Mouse (Mus musculus): ENCODE data around the gene Gsta3. TPM values are rescaled to one million over a fixed set of nuclear protein-coding genes. Genes with fewer than 3 reads are reported as not detected.
"Not testable (repeated sequence)": the region's sequence is repeated elsewhere in the genome, so short reads cannot be mapped to it uniquely, and the experiment has no call there.

Gsta3 gene
- polyA plus RNA-seq, 2 experiments: 1.6 to 1.8 TPM

- no peaks in the 10 kb centered on the region for H3K36me3 ChIP-seq (ENCODE audit: control insufficient read depth, insufficient read depth, low read length)
- TF ChIP-seq POLR2A (IDR thresholded peaks at IDR 0.05; ENCODE audit: borderline replicate concordance, extremely low read depth, insufficient read depth, insufficient read length): no peak
- no peaks in the 10 kb centered on the region for H3K9me3 ChIP-seq (ENCODE audit: control insufficient read depth, low read length)
- DNase-seq (ENCODE audit: low spot score): no peak
- ATAC-seq (ENCODE audit: low FRiP score, low read depth): no peak
- no peak overlapping the region for H3K27ac ChIP-seq (replicated peaks; ENCODE audit: low read depth, low read length)
- WGBS: 93% methylated on average over 6 of the region's 6 CpGs
- no peaks in the 10 kb centered on the region for H3K27me3 ChIP-seq (ENCODE audit: control insufficient read depth, insufficient read depth, low read length)
- no peaks in the 10 kb centered on the region for H3K4me1 ChIP-seq (ENCODE audit: control insufficient read depth, insufficient read depth, low read length)
- no peak overlapping the region for H3K4me3 ChIP-seq (replicated peaks; ENCODE audit: low read length)
- H3K9ac ChIP-seq (ENCODE audit: low read depth, low read length, severe bottlenecking): no peak overlapping the region
- H3K4me2 ChIP-seq (replicated peaks; ENCODE audit: low read depth, low read length, severe bottlenecking): no peak overlapping the region
These were observed 32.7 kb downstream of the Gsta3 start for GRCm38 (mm10) chr1:21273091-21273490.

DNA sequence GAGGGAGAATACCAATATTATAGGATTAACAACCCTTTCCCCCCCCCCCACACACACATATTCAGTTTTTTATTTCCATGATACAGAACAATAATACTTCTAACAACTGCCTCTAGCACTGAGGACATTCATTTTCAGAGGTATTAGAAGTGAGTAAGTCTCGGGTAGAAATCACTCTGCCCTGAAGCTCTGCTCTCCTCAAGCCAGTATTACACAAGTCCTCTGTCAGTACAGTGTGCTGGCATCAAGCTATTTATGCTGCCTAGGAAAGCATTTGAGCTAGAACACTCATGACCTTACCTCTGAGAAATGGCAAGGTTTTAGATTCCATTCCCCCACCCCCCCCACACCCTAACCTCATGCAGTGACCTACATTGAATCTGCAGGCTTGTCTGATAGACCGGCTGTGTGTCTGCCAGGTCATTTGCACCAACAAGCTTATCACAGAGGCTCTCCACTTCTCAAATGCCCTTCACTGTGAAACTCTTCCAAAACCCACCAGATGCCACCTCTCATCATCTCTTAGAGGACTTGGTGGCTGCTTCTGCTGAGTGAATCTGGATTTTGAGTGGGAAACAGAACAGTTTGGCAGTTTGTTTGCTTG is 34.1 kb downstream of the Gsta3 start:
- DNase-seq (ENCODE audit: low spot score): no peak
- Histone ChIP-seq H3K4me1 (ENCODE audit: control insufficient read depth, insufficient read depth, low read length) (no peaks in the 10 kb centered on the region), H3K4me3 (replicated peaks; ENCODE audit: low read length) (no peak overlapping the region), H3K9ac (ENCODE audit: low read depth, low read length, severe bottlenecking) (no peak overlapping the region), H3K27ac (replicated peaks; ENCODE audit: low read depth, low read length) (no peak overlapping the region), H3K36me3 (ENCODE audit: control insufficient read depth, insufficient read depth, low read length) (no peaks in the 10 kb centered on the region), H3K4me2 (replicated peaks; ENCODE audit: low read depth, low read length, severe bottlenecking) (no peak overlapping the region), H3K27me3 (ENCODE audit: control insufficient read depth, insufficient read depth, low read length) (no peaks in the 10 kb centered on the region), H3K9me3 (ENCODE audit: control insufficient read depth, low read length) (no peaks in the 10 kb centered on the region)
- TF ChIP-seq POLR2A (IDR thresholded peaks at IDR 0.05; ENCODE audit: borderline replicate concordance, extremely low read depth, insufficient read depth, insufficient read length): no peak
- no peak for ATAC-seq (ENCODE audit: low FRiP score, low read depth)
- WGBS: 68% methylated on average over 2 of the region's 2 CpGs

DNA sequence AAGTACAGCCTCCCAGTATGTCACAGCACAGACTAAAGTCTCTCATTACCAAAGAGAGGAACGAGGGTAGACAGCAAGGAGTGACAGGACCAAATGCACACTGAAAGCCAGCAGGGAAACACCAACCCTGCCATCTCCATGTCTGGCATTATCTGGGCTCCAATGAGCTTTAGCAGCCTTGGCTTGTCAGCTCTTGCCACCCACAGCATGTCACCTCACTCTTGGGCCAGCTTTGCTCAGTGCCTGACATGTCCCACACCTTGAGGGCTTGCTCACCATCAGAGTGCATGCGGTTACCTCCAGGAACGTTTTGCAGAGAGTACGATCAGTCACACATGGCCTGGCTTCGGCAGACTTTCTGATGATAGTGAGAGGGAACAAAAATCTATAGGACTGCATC is 35.0 kb downstream of the Gsta3 start:
- H3K27me3 ChIP-seq (ENCODE audit: control insufficient read depth, insufficient read depth, low read length); H3K9me3 ChIP-seq (ENCODE audit: control insufficient read depth, low read length); ATAC-seq (ENCODE audit: low FRiP score, low read depth); H3K27ac ChIP-seq (replicated peaks; ENCODE audit: low read depth, low read length); H3K4me3 ChIP-seq (replicated peaks; ENCODE audit: low read length); H3K36me3 ChIP-seq (ENCODE audit: control insufficient read depth, insufficient read depth, low read length); H3K4me1 ChIP-seq (ENCODE audit: control insufficient read depth, insufficient read depth, low read length); DNase-seq (ENCODE audit: low spot score); H3K4me2 ChIP-seq (replicated peaks; ENCODE audit: low read depth, low read length, severe bottlenecking); H3K9ac ChIP-seq (ENCODE audit: low read depth, low read length, severe bottlenecking): not testable (repeated sequence)
- WGBS: 79% methylated on average over 5 of the region's 5 CpGs

DNA sequence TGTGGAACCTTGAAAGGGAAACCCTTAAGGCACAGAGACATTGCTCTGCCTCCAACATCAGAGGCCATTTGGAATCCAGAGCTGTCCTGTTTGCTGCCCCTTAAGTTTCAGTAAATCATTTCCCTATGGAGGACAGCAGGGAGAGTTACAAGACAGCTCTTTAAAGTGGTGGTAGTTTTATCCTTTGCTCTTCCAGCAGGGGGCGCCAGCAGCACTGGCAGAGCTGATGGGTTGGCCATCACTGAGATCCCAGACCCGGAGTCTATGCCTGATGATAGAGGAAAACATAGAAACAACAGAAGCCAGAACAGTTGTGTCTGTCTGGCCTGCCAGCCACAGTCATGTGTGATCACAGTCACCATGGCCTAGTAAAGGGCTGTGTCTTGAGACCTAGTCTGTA is 35.8 kb downstream of the Gsta3 start:
- not testable (repeated sequence) for H3K4me2 ChIP-seq (replicated peaks; ENCODE audit: low read depth, low read length, severe bottlenecking)
- WGBS: 67% methylated on average over 1 of the region's 2 CpGs

DNA sequence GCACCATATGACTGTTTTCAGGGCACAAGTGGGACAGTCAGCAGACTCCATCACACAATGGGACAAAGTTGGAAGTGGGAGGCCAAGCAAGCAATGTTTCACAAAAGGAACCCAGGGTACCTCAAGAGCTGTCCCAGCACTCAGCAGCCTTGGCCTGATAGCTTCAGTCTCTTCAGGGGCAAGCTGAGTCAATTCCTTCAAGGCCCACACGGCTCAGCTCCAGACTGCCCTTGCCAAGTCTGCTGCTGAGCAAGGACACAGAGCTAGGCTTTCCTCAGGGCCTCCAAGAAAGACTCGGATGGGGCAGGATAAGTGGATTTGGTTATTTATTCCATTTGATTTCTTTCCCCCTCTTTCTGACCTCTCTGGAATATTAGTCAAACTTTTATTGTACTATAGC is 39.9 kb downstream of the Gsta3 start:
- Histone ChIP-seq H3K27ac (replicated peaks; ENCODE audit: low read depth, low read length) (no peak overlapping the region), H3K9me3 (ENCODE audit: control insufficient read depth, low read length) (no peaks in the 10 kb centered on the region), H3K36me3 (ENCODE audit: control insufficient read depth, insufficient read depth, low read length) (no peaks in the 10 kb centered on the region), H3K4me1 (ENCODE audit: control insufficient read depth, insufficient read depth, low read length) (no peaks in the 10 kb centered on the region), H3K27me3 (ENCODE audit: control insufficient read depth, insufficient read depth, low read length) (no peaks in the 10 kb centered on the region), H3K4me3 (replicated peaks; ENCODE audit: low read length) (no peak overlapping the region), H3K9ac (ENCODE audit: low read depth, low read length, severe bottlenecking) (no peak overlapping the region), H3K4me2 (replicated peaks; ENCODE audit: low read depth, low read length, severe bottlenecking) (no peak overlapping the region)
- 80% methylated on average over 2 of the region's 2 CpGs for WGBS
- no peak for ATAC-seq (ENCODE audit: low FRiP score, low read depth)
- no peak for DNase-seq (ENCODE audit: low spot score)
- no peak for TF ChIP-seq POLR2A (IDR thresholded peaks at IDR 0.05; ENCODE audit: borderline replicate concordance, extremely low read depth, insufficient read depth, insufficient read length)

More for the DNA sequence above, 35.8 kb downstream of the Gsta3 start:
- DNase-seq (ENCODE audit: low spot score); H3K9me3 ChIP-seq (ENCODE audit: control insufficient read depth, low read length); H3K36me3 ChIP-seq (ENCODE audit: control insufficient read depth, insufficient read depth, low read length); ATAC-seq (ENCODE audit: low FRiP score, low read depth); H3K4me1 ChIP-seq (ENCODE audit: control insufficient read depth, insufficient read depth, low read length); H3K9ac ChIP-seq (ENCODE audit: low read depth, low read length, severe bottlenecking); H3K27me3 ChIP-seq (ENCODE audit: control insufficient read depth, insufficient read depth, low read length); H3K27ac ChIP-seq (replicated peaks; ENCODE audit: low read depth, low read length); H3K4me3 ChIP-seq (replicated peaks; ENCODE audit: low read length): not testable (repeated sequence)

DNA sequence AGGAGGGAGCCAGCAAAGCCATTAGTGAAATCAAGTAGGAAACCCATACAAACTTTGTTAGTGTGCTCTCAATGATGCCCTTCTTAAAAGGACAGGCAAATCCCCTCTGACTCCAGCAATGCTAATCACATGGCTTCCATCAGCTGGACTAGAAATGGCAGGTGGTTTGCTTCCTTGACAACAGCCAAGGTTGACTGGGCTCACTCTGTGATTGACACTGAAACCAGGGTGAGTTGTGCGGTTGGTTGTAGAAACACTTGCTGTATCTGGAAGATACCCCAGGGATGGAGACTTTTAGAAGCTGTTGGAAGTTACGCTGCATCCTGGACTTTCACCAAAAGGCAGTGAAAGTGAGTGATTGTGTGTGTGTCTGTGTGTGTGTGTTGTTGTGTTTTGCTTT is 44.3 kb downstream of the Gsta3 start:
- not testable (repeated sequence) for H3K9me3 ChIP-seq (ENCODE audit: control insufficient read depth, low read length); H3K27ac ChIP-seq (replicated peaks; ENCODE audit: low read depth, low read length); ATAC-seq (ENCODE audit: low FRiP score, low read depth); H3K27me3 ChIP-seq (ENCODE audit: control insufficient read depth, insufficient read depth, low read length); H3K4me3 ChIP-seq (replicated peaks; ENCODE audit: low read length); H3K36me3 ChIP-seq (ENCODE audit: control insufficient read depth, insufficient read depth, low read length); H3K4me2 ChIP-seq (replicated peaks; ENCODE audit: low read depth, low read length, severe bottlenecking); H3K4me1 ChIP-seq (ENCODE audit: control insufficient read depth, insufficient read depth, low read length); DNase-seq (ENCODE audit: low spot score); H3K9ac ChIP-seq (ENCODE audit: low read depth, low read length, severe bottlenecking)
- WGBS: 90% methylated on average over 2 of the region's 2 CpGs
